Mouse (Mus musculus): Measurements from ENCODE around the gene Nop14. TPM values are rescaled to one million over a fixed set of nuclear protein-coding genes. Genes with fewer than 3 reads are reported as not detected.

The Nop14 gene
- total and polyA plus RNA-seq, 3 experiments, result 8.5 to 11.8 (median 11.4) TPM

- WGBS, result under 1% methylated on average over 48 of the region's 48 CpGs
- Histone ChIP-seq H3K36me3 (ENCODE audit: control insufficient read depth, insufficient read depth, low read length) (no peaks in the 10 kb centered on the region), H3K79me2 (replicated peaks; ENCODE audit: control insufficient read depth, insufficient read depth, low read length) (no peaks in the 10 kb centered on the region), H3K27me3 (ENCODE audit: control insufficient read depth, insufficient read depth, low read length) (no peaks in the 10 kb centered on the region), H3K27ac (peak within 1 kb of the TSS; percentile 71), H3K4me1 (ENCODE audit: control insufficient read depth, insufficient read depth, low read length) (peaks cover 1% of the 10 kb centered on the region; the same call in 1 of the 2 replicates), H3K4me3 (peak within 1 kb of the TSS; percentile 76), H3K9ac (ENCODE audit: low read depth, low read length) (peak within 1 kb of the TSS; percentile 64)
- no peak for TF ChIP-seq EP300 (IDR thresholded peaks at IDR 0.05; ENCODE audit: insufficient read depth, low read depth, low read length)
- TF ChIP-seq POLR2A (IDR thresholded peaks at IDR 0.05; ENCODE audit: insufficient read depth, low read depth, low read length), result peak; percentile 60; the same call in 1 of the 2 replicates
- TF ChIP-seq CTCF (IDR thresholded peaks at IDR 0.05), result peak; percentile 62
- intact Hi-C loops (cut with DNase I), result loop anchor here (2.0 to 10.0 kb wide), 5 partner anchors 24 to 262 kb away; partner anchors contain the start of genes Grk4 and Nop14
- DNase-seq, result peak; percentile 84 to 86
These were observed 23.3 kb downstream of the Nop14 start, which contains the start of gene Mfsd10 for GRCm38 (mm10) chr5:34636481-34637287. Gene Mfsd10 (minus strand): TSS chr5:34637212.

DNA sequence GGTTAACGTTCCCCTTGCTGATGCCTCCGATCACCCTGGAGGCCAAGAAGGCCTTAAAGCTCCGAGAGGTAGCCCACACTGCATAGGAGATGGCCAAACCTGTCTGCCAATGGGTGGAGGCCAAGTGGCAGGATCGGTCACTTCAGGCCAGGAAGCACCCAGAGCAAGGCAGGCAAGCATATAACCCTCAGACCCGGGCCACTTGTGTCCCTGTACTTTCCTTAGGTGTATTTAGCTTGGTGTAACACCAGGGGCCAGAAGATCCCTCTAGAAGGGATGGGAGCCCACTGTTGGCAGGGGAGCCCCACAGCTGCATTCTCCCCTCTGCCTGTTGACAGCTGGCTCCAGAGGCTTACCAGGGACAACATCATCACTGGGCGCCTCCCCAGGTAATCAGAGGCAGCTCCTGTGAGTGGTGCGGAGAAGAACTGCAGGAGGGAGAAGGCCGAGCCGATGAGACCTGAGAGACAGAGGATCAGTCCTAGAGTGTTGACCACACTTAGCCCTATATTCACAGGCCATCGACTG, 24.2 kb downstream of the Nop14 start:
- intact Hi-C loops (cut with DNase I), result loop anchor here (2.0 to 10.0 kb wide), 5 partner anchors 25 to 261 kb away; partner anchors contain the start of genes Grk4 and Nop14
- 61% methylated on average over 10 of the region's 10 CpGs for whole genome bisulfite sequencing
- Histone ChIP-seq H3K27ac (no peak overlapping the region), H3K9ac (ENCODE audit: low read depth, low read length) (no peak overlapping the region), H3K4me1 (ENCODE audit: control insufficient read depth, insufficient read depth, low read length) (peaks cover 1% of the 10 kb centered on the region; the same call in 1 of the 2 replicates), H3K36me3 (ENCODE audit: control insufficient read depth, insufficient read depth, low read length) (no peaks in the 10 kb centered on the region), H3K4me3 (no peak overlapping the region), H3K27me3 (ENCODE audit: control insufficient read depth, insufficient read depth, low read length) (no peaks in the 10 kb centered on the region), H3K79me2 (replicated peaks; ENCODE audit: control insufficient read depth, insufficient read depth, low read length) (no peaks in the 10 kb centered on the region)
- DNase-seq, result no peak
- TF ChIP-seq EP300 (IDR thresholded peaks at IDR 0.05; ENCODE audit: insufficient read depth, low read depth, low read length) (no peak), POLR2A (IDR thresholded peaks at IDR 0.05; ENCODE audit: insufficient read depth, low read depth, low read length) (no peak)

DNA sequence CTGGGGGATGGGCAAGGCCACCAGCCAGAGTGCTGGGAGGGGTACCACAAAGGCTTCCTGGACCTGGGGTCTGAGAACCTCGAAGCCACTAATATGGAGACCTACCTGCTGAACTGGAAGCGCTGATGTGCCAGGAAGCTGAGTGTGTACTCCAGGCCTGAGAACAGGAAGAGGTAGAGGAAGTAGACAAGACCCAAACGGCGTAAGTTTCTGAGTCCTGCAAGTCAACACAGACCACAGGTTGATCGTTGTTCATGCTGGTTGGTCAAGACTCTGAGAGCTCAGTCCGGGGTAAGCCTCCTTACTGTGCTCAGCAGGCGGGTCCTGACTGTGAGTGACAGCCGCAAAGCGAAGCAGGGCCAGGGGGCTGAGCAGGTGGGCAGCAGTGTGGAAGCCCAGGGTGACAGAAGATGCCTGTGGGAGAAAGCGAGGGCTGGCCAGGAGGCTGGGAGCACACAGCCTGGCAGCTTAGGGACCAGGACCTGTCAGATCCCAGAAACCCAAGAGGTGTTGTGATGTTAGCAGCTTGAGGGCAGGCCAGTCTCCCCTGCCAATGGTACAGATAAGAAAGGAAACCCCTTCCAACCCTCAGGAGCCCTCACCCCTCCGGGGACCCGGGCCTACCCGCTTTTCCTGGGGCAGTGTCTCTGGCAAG, 25.1 kb downstream of the Nop14 start:
- Histone ChIP-seq H3K79me2 (replicated peaks; ENCODE audit: control insufficient read depth, insufficient read depth, low read length) (no peaks in the 10 kb centered on the region), H3K36me3 (ENCODE audit: control insufficient read depth, insufficient read depth, low read length) (no peaks in the 10 kb centered on the region), H3K27me3 (ENCODE audit: control insufficient read depth, insufficient read depth, low read length) (no peaks in the 10 kb centered on the region), H3K4me3 (no peak overlapping the region), H3K4me1 (ENCODE audit: control insufficient read depth, insufficient read depth, low read length) (peaks cover 1% of the 10 kb centered on the region; the same call in 1 of the 2 replicates), H3K9ac (ENCODE audit: low read depth, low read length) (no peak overlapping the region), H3K27ac (no peak overlapping the region)
- 77% methylated on average over 13 of the region's 13 CpGs for WGBS
- no peak for TF ChIP-seq POLR2A (IDR thresholded peaks at IDR 0.05; ENCODE audit: insufficient read depth, low read depth, low read length)
- TF ChIP-seq CTCF (IDR thresholded peaks at IDR 0.05), result no peak
- no peak for TF ChIP-seq EP300 (IDR thresholded peaks at IDR 0.05; ENCODE audit: insufficient read depth, low read depth, low read length)
- intact Hi-C loops (cut with DNase I), result loop anchor here (10.0 kb wide), 1 partner anchor 260 kb away; no protein-coding TSS in a partner anchor
- no peak for DNase-seq

DNA sequence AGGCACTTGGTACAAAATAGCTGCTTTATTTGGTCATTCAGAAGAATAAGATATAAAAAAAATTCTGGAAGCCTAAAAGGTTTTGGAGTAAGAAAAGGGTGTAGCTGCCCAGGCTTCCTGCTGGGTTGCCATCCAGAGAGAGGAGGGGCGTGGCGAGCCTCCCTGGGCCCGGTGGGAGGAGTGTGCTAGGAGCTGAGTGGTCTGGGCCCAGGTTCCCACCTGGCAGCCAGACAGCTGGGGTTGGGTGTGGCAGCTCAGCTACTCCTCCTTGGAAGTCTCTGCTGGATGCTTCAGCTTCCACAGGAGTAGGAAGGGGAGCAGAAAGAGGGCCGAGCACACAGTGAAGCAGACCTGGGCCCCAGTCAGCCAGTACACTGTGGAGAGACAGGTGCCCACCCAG, 26.3 kb downstream of the Nop14 start:
- Histone ChIP-seq H3K27ac (no peak overlapping the region), H3K27me3 (ENCODE audit: control insufficient read depth, insufficient read depth, low read length) (no peaks in the 10 kb centered on the region), H3K4me1 (ENCODE audit: control insufficient read depth, insufficient read depth, low read length) (peaks cover 1% of the 10 kb centered on the region; the same call in 1 of the 2 replicates), H3K79me2 (replicated peaks; ENCODE audit: control insufficient read depth, insufficient read depth, low read length) (no peaks in the 10 kb centered on the region), H3K9ac (ENCODE audit: low read depth, low read length) (no peak overlapping the region), H3K36me3 (ENCODE audit: control insufficient read depth, insufficient read depth, low read length) (no peaks in the 10 kb centered on the region), H3K4me3 (no peak overlapping the region)
- WGBS, result 55% methylated on average over 4 of the region's 4 CpGs
- intact Hi-C loops (cut with DNase I), result loop anchor here (10.0 kb wide), 1 partner anchor 259 kb away; no protein-coding TSS in a partner anchor
- DNase-seq, result peak; percentile 56 to 66
- no peak for TF ChIP-seq CTCF (IDR thresholded peaks at IDR 0.05)
- TF ChIP-seq EP300 (IDR thresholded peaks at IDR 0.05; ENCODE audit: insufficient read depth, low read depth, low read length), result no peak
- no peak for TF ChIP-seq POLR2A (IDR thresholded peaks at IDR 0.05; ENCODE audit: insufficient read depth, low read depth, low read length)

DNA sequence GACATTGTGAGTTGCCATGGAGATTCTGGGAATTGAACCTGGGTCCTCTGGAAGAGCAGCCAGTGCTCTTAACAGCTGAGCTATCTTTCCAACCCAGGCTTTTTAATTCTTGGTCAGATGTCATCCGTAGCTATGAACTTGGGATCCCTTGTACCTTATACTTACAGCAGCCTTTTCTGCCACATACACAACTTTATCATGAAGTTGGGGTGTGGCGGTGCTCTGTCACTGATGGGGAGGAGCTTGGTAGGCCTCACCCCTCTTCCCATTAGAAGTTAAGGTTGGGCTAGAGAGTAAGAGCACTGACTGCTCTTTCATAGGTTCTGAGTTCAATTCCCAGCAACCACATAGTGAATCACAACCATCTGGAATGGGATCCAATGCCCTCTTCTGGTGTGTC, 27.0 kb downstream of the Nop14 start:
- Histone ChIP-seq H3K27me3 (ENCODE audit: control insufficient read depth, insufficient read depth, low read length) (no peaks in the 10 kb centered on the region), H3K27ac (no peak overlapping the region), H3K4me3 (no peak overlapping the region), H3K36me3 (ENCODE audit: control insufficient read depth, insufficient read depth, low read length) (no peaks in the 10 kb centered on the region), H3K4me1 (ENCODE audit: control insufficient read depth, insufficient read depth, low read length) (peaks cover 1% of the 10 kb centered on the region; the same call in 1 of the 2 replicates), H3K9ac (ENCODE audit: low read depth, low read length) (no peak overlapping the region), H3K79me2 (replicated peaks; ENCODE audit: control insufficient read depth, insufficient read depth, low read length) (no peaks in the 10 kb centered on the region)
- 95% methylated on average over 2 of the region's 2 CpGs for WGBS
- no peak for DNase-seq
- TF ChIP-seq POLR2A (IDR thresholded peaks at IDR 0.05; ENCODE audit: insufficient read depth, low read depth, low read length) (no peak), CTCF (IDR thresholded peaks at IDR 0.05) (no peak), EP300 (IDR thresholded peaks at IDR 0.05; ENCODE audit: insufficient read depth, low read depth, low read length) (no peak)
- intact Hi-C loops (cut with DNase I), result loop anchor here (10.0 kb wide), 1 partner anchor 258 kb away; no protein-coding TSS in a partner anchor
